Mouse (Mus musculus) MEL (cell line): ENCODE measurements around the gene Pid1. TPM values are rescaled to one million over a fixed set of nuclear protein-coding genes. Genes with fewer than 3 reads are reported as not detected.

ENCODE experiments used
- DNase-seq: peaks from one replicate; pipeline ENCODE4 v3.0.0; 2011; ENCODE audit warnings: low read depth, low spot score
- H3K27ac ChIP-seq: 2 replicates; pipeline ENCODE4 v1.5.1; 2012; ENCODE audit warnings: low read depth, mild to moderate bottlenecking, control low read depth, low read length, moderate library complexity; ENCODE audit not compliant: control insufficient read depth
- H3K27me3 ChIP-seq, 2 experiments: fragments of 150-350 bp in 1 of 2; sonication (generic) in 1 of 2; 2 replicates each; pipeline ENCODE4 v1.6.1; 2012; ENCODE audit warnings: low read length in 2 of 2, mild to moderate bottlenecking in 2 of 2, improper control_type of control experiment in 1 of 2, moderate library complexity in 1 of 2; ENCODE audit not compliant: insufficient read depth in 2 of 2, control insufficient read depth in 1 of 2
- H3K36me3 ChIP-seq, 2 experiments: 2 replicates each; pipeline ENCODE4 v1.6.1; 2012 to 2014; ENCODE audit warnings: low read length in 2 of 2, improper control_type of control experiment in 1 of 2, inconsistent platforms in 1 of 2, mild to moderate bottlenecking in 1 of 2; ENCODE audit not compliant: insufficient read depth in 2 of 2, control insufficient read depth in 1 of 2
- H3K4me1 ChIP-seq, 2 experiments: fragments of 150-350 bp in 1 of 2; sonication (generic) in 1 of 2; 2 replicates each; pipeline ENCODE4 v1.6.1; 2012; ENCODE audit warnings: low read length in 2 of 2, improper control_type of control experiment in 1 of 2, mild to moderate bottlenecking in 1 of 2; ENCODE audit not compliant: insufficient read depth in 2 of 2, control insufficient read depth in 1 of 2
- H3K4me3 ChIP-seq, 2 experiments: fragments of 150-350 bp in 1 of 2; sonication (generic) in 1 of 2; 2 replicates each; pipeline ENCODE4 v1.5.1; 2012; ENCODE audit warnings: low read depth in 2 of 2, low read length in 2 of 2, mild to moderate bottlenecking in 2 of 2, moderate library complexity in 2 of 2, control low read depth in 1 of 2, improper control_type of control experiment in 1 of 2; ENCODE audit not compliant: control insufficient read depth in 1 of 2, insufficient read depth in 1 of 2
- H3K79me2 ChIP-seq: 2 replicates; pipeline ENCODE4 v1.6.1; 2012; ENCODE audit warnings: mild to moderate bottlenecking, low read length, moderate library complexity; ENCODE audit not compliant: control insufficient read depth, poor library complexity, insufficient read depth
- H3K9ac ChIP-seq: 2 replicates; pipeline ENCODE4 v1.6.1; 2012; ENCODE audit warnings: low read depth, mild to moderate bottlenecking, control low read depth, low read length, moderate library complexity; ENCODE audit not compliant: control insufficient read depth, poor library complexity, severe bottlenecking
- H3K9me3 ChIP-seq: fragments of 150-350 bp; sonication (generic); replicated peaks from 2 replicates; pipeline ENCODE4 v1.6.1; 2012; ENCODE audit warnings: mild to moderate bottlenecking, low read length, improper control_type of control experiment, moderate library complexity; ENCODE audit not compliant: insufficient read depth
- BHLHE40 ChIP-seq: IDR thresholded peaks from 2 replicates; pipeline ENCODE4 v1.6.1; 2012; ENCODE audit warnings: low read depth, mild to moderate bottlenecking, inconsistent platforms, low read length, improper control_type of control experiment, borderline replicate concordance
- E2F4 ChIP-seq: IDR thresholded peaks from 2 replicates; pipeline ENCODE4 v1.6.1; 2011; ENCODE audit warnings: low read depth, low read length, improper control_type of control experiment, borderline replicate concordance
- ELF1 ChIP-seq: IDR thresholded peaks from 2 replicates; pipeline ENCODE4 v1.6.1; 2014; ENCODE audit warnings: low read depth, mild to moderate bottlenecking, inconsistent platforms, low read length, improper control_type of control experiment, moderate library complexity
- GABPA ChIP-seq: IDR thresholded peaks from 2 replicates; pipeline ENCODE4 v1.6.1; 2012; ENCODE audit warnings: low read depth, mild to moderate bottlenecking, inconsistent platforms, low read length, improper control_type of control experiment, moderate library complexity
- GATA1 ChIP-seq: IDR thresholded peaks from 2 replicates; pipeline ENCODE4 v1.6.1; 2011; ENCODE audit warnings: low read depth, low read length, improper control_type of control experiment
- JUND ChIP-seq: IDR thresholded peaks from 2 replicates; pipeline ENCODE4 v1.6.1; 2011; ENCODE audit warnings: low read depth, mild to moderate bottlenecking, improper control_type of control experiment, low read length
- MAX ChIP-seq: IDR thresholded peaks from 2 replicates; pipeline ENCODE4 v1.6.1; 2011; ENCODE audit warnings: low read length, improper control_type of control experiment
- MAZ ChIP-seq: IDR thresholded peaks from 2 replicates; pipeline ENCODE4 v1.6.1; 2012; ENCODE audit warnings: low read depth, mild to moderate bottlenecking, inconsistent platforms, low read length, improper control_type of control experiment
- MEF2A ChIP-seq: IDR thresholded peaks from 2 replicates; pipeline ENCODE4 v1.6.1; 2014; ENCODE audit warnings: low read depth, mild to moderate bottlenecking, inconsistent platforms, low read length, improper control_type of control experiment; ENCODE audit not compliant: poor library complexity, insufficient replicate concordance, severe bottlenecking; ENCODE audit errors: extremely low read depth
- MXI1 ChIP-seq: IDR thresholded peaks from 2 replicates; pipeline ENCODE4 v1.6.1; 2011; ENCODE audit warnings: mild to moderate bottlenecking, low read depth, low read length, improper control_type of control experiment
- MYB ChIP-seq: IDR thresholded peaks from 2 replicates; pipeline ENCODE4 v1.6.1; 2011; ENCODE audit warnings: mild to moderate bottlenecking, low read depth, low read length, improper control_type of control experiment
- MYC ChIP-seq: IDR thresholded peaks from 2 replicates; pipeline ENCODE4 v1.6.1; 2011; ENCODE audit warnings: low read depth, mild to moderate bottlenecking, low read length, improper control_type of control experiment, moderate library complexity
- NELFE ChIP-seq: IDR thresholded peaks from 2 replicates; pipeline ENCODE4 v1.6.1; 2011; ENCODE audit warnings: low read depth, low read length, improper control_type of control experiment
- NRF1 ChIP-seq: IDR thresholded peaks from 2 replicates; pipeline ENCODE4 v1.6.1; 2014; ENCODE audit warnings: low read depth, mild to moderate bottlenecking, inconsistent platforms, low read length, improper control_type of control experiment, moderate library complexity; ENCODE audit not compliant: poor library complexity, insufficient read depth, severe bottlenecking
- POLR2A ChIP-seq, 2 experiments: IDR thresholded peaks; 2 replicates each; pipeline ENCODE4 v1.6.1; 2011 to 2012; ENCODE audit warnings: low read length in 2 of 2, mild to moderate bottlenecking in 2 of 2, control low read depth in 1 of 2, improper control_type of control experiment in 1 of 2, low read depth in 1 of 2, moderate library complexity in 1 of 2; ENCODE audit not compliant: control insufficient read depth in 1 of 2, insufficient read depth in 1 of 2, poor library complexity in 1 of 2
- RAD21 ChIP-seq: IDR thresholded peaks from 2 replicates; pipeline ENCODE4 v1.6.1; 2011; ENCODE audit warnings: mild to moderate bottlenecking, low read depth, low read length, improper control_type of control experiment
- RCOR1 ChIP-seq: IDR thresholded peaks from 2 replicates; pipeline ENCODE4 v1.6.1; 2012; ENCODE audit warnings: low read depth, mild to moderate bottlenecking, inconsistent platforms, low read length, improper control_type of control experiment
- SIN3A ChIP-seq: IDR thresholded peaks from 2 replicates; pipeline ENCODE4 v1.6.1; 2012; ENCODE audit warnings: low read length, improper control_type of control experiment, inconsistent platforms
- SMC3 ChIP-seq: IDR thresholded peaks from 2 replicates; pipeline ENCODE4 v1.6.1; 2011; ENCODE audit warnings: low read depth, low read length, improper control_type of control experiment
- TAL1 ChIP-seq: IDR thresholded peaks from 2 replicates; pipeline ENCODE4 v1.6.1; 2012; ENCODE audit warnings: mild to moderate bottlenecking, inconsistent platforms, low read length, moderate library complexity, mixed read lengths
- TBP ChIP-seq: IDR thresholded peaks from 2 replicates; pipeline ENCODE4 v1.8.0; 2011; ENCODE audit warnings: low read depth, low read length, improper control_type of control experiment
- TCF12 ChIP-seq: IDR thresholded peaks from 2 replicates; pipeline ENCODE4 v1.6.1; 2014; ENCODE audit warnings: low read depth, mild to moderate bottlenecking, inconsistent platforms, low read length, improper control_type of control experiment, moderate library complexity
- USF1 ChIP-seq: IDR thresholded peaks from 2 replicates; pipeline ENCODE4 v1.6.1; 2014; ENCODE audit warnings: low read depth, mild to moderate bottlenecking, inconsistent platforms, low read length, improper control_type of control experiment, moderate library complexity
- ZC3H11A ChIP-seq: IDR thresholded peaks from 2 replicates; pipeline ENCODE4 v1.6.1; 2012; ENCODE audit warnings: low read depth, mild to moderate bottlenecking, inconsistent platforms, low read length, improper control_type of control experiment
- ZNF384 ChIP-seq: IDR thresholded peaks from 2 replicates; pipeline ENCODE4 v1.6.1; 2012; ENCODE audit warnings: low read depth, mild to moderate bottlenecking, inconsistent platforms, low read length, improper control_type of control experiment
- polyA plus RNA-seq, 2 experiments: library from polyadenylated mRNA; stranded (reverse) in 1 of 2; unstranded in 1 of 2; fragments of >175 nt in 1 of 2; fragments of >200 nt in 1 of 2; gene quantifications; 2 replicates each; pipeline versions ENCODE4 v1.2.1 to v1.2.4; 2012; ENCODE audit warnings: low replicate concordance in 2 of 2, low read depth in 1 of 2; ENCODE audit not compliant: insufficient read length in 2 of 2, insufficient read depth in 1 of 2, missing spikeins in 1 of 2
- total RNA-seq: library from RNA; depleted of rRNA; stranded (reverse); fragments of 300-350 nt; gene quantifications from 2 replicates; pipeline ENCODE4 v1.2.3, GENCODE M21; 2012

The Pid1 gene
- total and polyA plus RNA-seq, 3 experiments, result not detected

DNA sequence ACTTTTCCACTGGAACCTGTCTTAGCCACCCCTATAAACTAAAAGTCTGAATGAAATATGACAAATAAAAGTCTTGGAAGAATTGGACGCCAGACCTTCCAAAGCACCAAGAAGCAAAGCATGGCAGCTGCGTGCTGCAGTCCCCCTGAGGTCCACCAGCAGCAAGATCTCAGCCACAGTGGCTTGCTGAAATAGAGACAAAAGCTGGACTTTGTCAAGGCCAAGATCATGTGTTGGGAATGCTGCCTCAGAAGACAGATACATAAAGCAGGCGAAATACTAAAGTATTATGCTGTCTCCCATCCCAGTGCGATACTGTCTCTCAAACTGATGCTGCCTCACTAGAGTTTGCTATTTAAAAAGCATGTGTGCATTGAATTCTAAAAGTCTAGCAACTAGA is 35.1 kb upstream of the Pid1 start:
- no peaks in the 10 kb centered on the region for H3K27me3 ChIP-seq
- no peaks in the 10 kb centered on the region for H3K9me3 ChIP-seq
- H3K36me3 ChIP-seq, result no peaks in the 10 kb centered on the region
- H3K4me3 ChIP-seq, result no peak overlapping the region
- H3K4me1 ChIP-seq, result no peaks in the 10 kb centered on the region
- no peaks in the 10 kb centered on the region for H3K79me2 ChIP-seq
- H3K9ac ChIP-seq, result no peak overlapping the region
- H3K27ac ChIP-seq, result no peak overlapping the region
- DNase-seq, result no peak
- no peak for TF ChIP-seq BHLHE40
- no peak for TF ChIP-seq SIN3A
- TF ChIP-seq MEF2A, result no peak
- no peak for TF ChIP-seq ZC3H11A
- TF ChIP-seq E2F4, result no peak
- no peak for TF ChIP-seq MAX
- no peak for TF ChIP-seq JUND
- no peak for TF ChIP-seq GABPA
- no peak for TF ChIP-seq TCF12
- TF ChIP-seq MXI1, result no peak
- no peak for TF ChIP-seq TBP
- no peak for TF ChIP-seq SMC3
- no peak for TF ChIP-seq RAD21
- no peak for TF ChIP-seq NELFE
- no peak for TF ChIP-seq MAZ
- no peak for TF ChIP-seq MYB
- TF ChIP-seq POLR2A (IDR thresholded peaks at IDR 0.05; ENCODE audit: control insufficient read depth in 1 of 2, insufficient read depth in 1 of 2, low read depth in 1 of 2, low read length in 2 of 2, poor library complexity in 1 of 2), result no peak
- TF ChIP-seq ZNF384, result no peak

DNA sequence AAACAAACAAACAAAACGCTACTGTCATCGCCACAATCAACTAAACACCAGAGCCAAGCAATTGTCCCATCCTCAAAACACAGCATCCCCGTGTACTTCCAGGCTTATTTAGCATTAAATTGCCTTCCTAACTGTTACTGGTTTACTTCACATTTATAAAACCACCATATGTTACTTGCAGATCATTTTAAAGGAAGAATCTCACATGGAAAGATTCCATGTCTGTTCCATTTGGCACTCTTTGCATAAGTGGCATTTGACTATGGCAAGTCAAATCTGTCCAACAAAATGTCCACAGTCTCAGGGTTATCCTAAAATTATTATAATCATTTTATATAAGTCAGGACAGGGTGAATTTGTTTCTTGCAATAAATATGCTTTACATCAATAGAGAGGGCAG is 32.8 kb upstream of the Pid1 start:
- no peaks in the 10 kb centered on the region for H3K4me1 ChIP-seq
- H3K79me2 ChIP-seq, result no peaks in the 10 kb centered on the region
- no peaks in the 10 kb centered on the region for H3K9me3 ChIP-seq
- no peaks in the 10 kb centered on the region for H3K27me3 ChIP-seq
- no peak overlapping the region for H3K4me3 ChIP-seq
- TF ChIP-seq MYC, result no peak
- no peak for TF ChIP-seq TAL1
- TF ChIP-seq POLR2A (IDR thresholded peaks at IDR 0.05; ENCODE audit: control insufficient read depth in 1 of 2, insufficient read depth in 1 of 2, low read depth in 1 of 2, low read length in 2 of 2, poor library complexity in 1 of 2), result no peak
- no peak for TF ChIP-seq USF1
- TF ChIP-seq ZC3H11A, result no peak
- no peak for TF ChIP-seq TCF12
- TF ChIP-seq MAZ, result no peak
- TF ChIP-seq TBP, result no peak
- no peak for TF ChIP-seq SMC3
- no peak for TF ChIP-seq GATA1
- TF ChIP-seq SIN3A, result no peak
- no peak for TF ChIP-seq MEF2A
- no peak for TF ChIP-seq BHLHE40
- TF ChIP-seq ELF1, result no peak
- TF ChIP-seq MYB, result no peak
- TF ChIP-seq NRF1, result no peak
- no peak for TF ChIP-seq RCOR1
- no peak for DNase-seq
- no peak overlapping the region for H3K9ac ChIP-seq
- H3K36me3 ChIP-seq, result no peaks in the 10 kb centered on the region
- no peak overlapping the region for H3K27ac ChIP-seq
